ENCODE assay signal across 19 mouse cellular contexts in the genomic region with DNA sequence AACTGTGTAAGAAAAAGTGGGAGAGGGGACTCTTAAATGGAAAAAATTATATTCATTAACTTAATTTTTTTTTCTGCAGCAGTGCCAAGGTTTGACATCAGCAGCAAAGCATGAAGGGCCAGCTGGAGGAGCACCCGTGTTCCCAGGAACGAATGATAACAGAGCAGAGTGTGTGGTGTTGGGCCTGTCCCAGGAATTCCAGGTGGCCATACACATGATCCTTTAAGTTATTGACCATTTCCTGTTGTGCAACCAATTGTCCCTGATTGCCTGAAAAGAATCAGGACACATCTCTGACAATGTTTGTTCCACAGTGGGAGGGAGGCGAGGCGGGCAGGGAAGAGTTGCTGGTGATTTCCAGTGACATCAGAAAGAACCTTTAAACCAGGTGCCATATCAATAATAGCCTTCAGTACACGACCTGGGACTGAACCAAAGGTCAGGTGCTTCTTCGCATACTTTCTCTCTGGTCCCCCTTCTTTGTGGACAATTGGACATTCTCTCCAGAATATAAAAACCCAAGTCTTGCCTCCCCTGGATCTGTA.
DNase-seq lines count a peak whose midpoint lies in the region; ATAC-seq and TF ChIP-seq lines count a peak whose summit lies in the region.
"Had no signal": no experiment of that assay in that cellular context is flagged by ENCODE, and none has a peak within 500 bp of the region (broad histone marks: within the 10 kb centered on the region; RNA-seq: fewer than 3 reads in every experiment).

No protein-coding gene starts in this region.

- no peak overlapping the region for H3K9ac ChIP-seq in heart, embryonic 11.5 days (ENCODE audit: low read depth, low read length)
- no peak overlapping the region for H3K9ac ChIP-seq in liver, postnatal 0 days (replicated peaks)
- H3K9ac ChIP-seq in liver, embryonic 12.5 days = no peak overlapping the region
- H3K9ac ChIP-seq in heart, embryonic 15.5 days = no peak overlapping the region
- H3K9ac ChIP-seq: embryonic facial prominence, embryonic 13.5 days; forebrain, embryonic 12.5 days; hindbrain, embryonic 15.5 days had no signal

- no peak overlapping the region for H3K4me3 ChIP-seq in heart, embryonic 11.5 days (ENCODE audit: low read depth, low read length)
- no peak overlapping the region for H3K4me3 ChIP-seq in liver, postnatal 0 days (ENCODE audit: low read depth, low read length)
- H3K4me3 ChIP-seq in liver, embryonic 12.5 days = no peak overlapping the region
- no peak overlapping the region for H3K4me3 ChIP-seq in heart, embryonic 15.5 days
- no peak overlapping the region for H3K4me3 ChIP-seq in layer of hippocampus, adult 2 months
- H3K4me3 ChIP-seq: embryonic facial prominence, embryonic 13.5 days; forebrain, embryonic 12.5 days; hindbrain, embryonic 10.5 days; hindbrain, embryonic 15.5 days had no signal

- no peak overlapping the region for H3K4me2 ChIP-seq in heart, embryonic 11.5 days
- H3K4me2 ChIP-seq in liver, postnatal 0 days (ENCODE audit: low read depth, low read length) = no peak overlapping the region
- H3K4me2 ChIP-seq in liver, embryonic 12.5 days = no peak overlapping the region
- H3K4me2 ChIP-seq in heart, embryonic 15.5 days = no peak overlapping the region
- H3K4me2 ChIP-seq: embryonic facial prominence, embryonic 13.5 days; forebrain, embryonic 12.5 days; hindbrain, embryonic 15.5 days had no signal

- peak; percentile 48 to 52 for DNase-seq in heart, adult 18-20 months
- peak; percentile 42 for DNase-seq in liver, postnatal 0 days
- peak; percentile 36 for DNase-seq in MN1 (ENCODE audit: low spot score)
- DNase-seq in cerebellum, adult 8-10 months = no peak
- DNase-seq in layer of hippocampus, adult 2 months (ENCODE audit: low spot score in 2 of 2) = no peak
- DNase-seq: adrenal gland, adult 2 months; adrenal gland, postnatal 25 days; cerebellum, postnatal 14 days; gastrocnemius, postnatal 10 days; kidney, adult 2 months had no signal

- 69% methylated on average over 6 of the region's 6 CpGs for WGBS in heart, embryonic 11.5 days (ENCODE audit: insufficient replicate concordance)
- 58% methylated on average over 6 of the region's 6 CpGs for WGBS in liver, postnatal 0 days (ENCODE audit: insufficient replicate concordance)
- WGBS in liver, embryonic 12.5 days (ENCODE audit: insufficient replicate concordance) = 60% methylated on average over 6 of the region's 6 CpGs
- 58% methylated on average over 6 of the region's 6 CpGs for WGBS in heart, embryonic 15.5 days

- no peaks in the 10 kb centered on the region for H3K36me3 ChIP-seq in heart, embryonic 11.5 days (ENCODE audit: control insufficient read depth, insufficient read depth, low read length)
- H3K36me3 ChIP-seq in liver, postnatal 0 days (replicated peaks; ENCODE audit: insufficient read depth, low read length) = no peaks in the 10 kb centered on the region
- no peaks in the 10 kb centered on the region for H3K36me3 ChIP-seq in liver, embryonic 12.5 days
- H3K36me3 ChIP-seq in heart, embryonic 15.5 days = no peaks in the 10 kb centered on the region
- H3K36me3 ChIP-seq: embryonic facial prominence, embryonic 13.5 days; forebrain, embryonic 12.5 days; hindbrain, embryonic 10.5 days; hindbrain, embryonic 15.5 days had no signal

- H3K27ac ChIP-seq in heart, embryonic 11.5 days (ENCODE audit: low read depth, low read length) = no peak overlapping the region
- peak overlapping the region; percentile 66 for H3K27ac ChIP-seq in liver, postnatal 0 days (ENCODE audit: low read depth)
- H3K27ac ChIP-seq in liver, embryonic 12.5 days = no peak overlapping the region
- peak overlapping the region; percentile 1; the same call in 1 of the 2 replicates for H3K27ac ChIP-seq in heart, embryonic 15.5 days
- H3K27ac ChIP-seq in layer of hippocampus, adult 2 months = no peak overlapping the region
- H3K27ac ChIP-seq: embryonic facial prominence, embryonic 13.5 days; forebrain, embryonic 12.5 days; hindbrain, embryonic 10.5 days; hindbrain, embryonic 15.5 days had no signal

- H3K27me3 ChIP-seq in heart, embryonic 11.5 days (ENCODE audit: control insufficient read depth, insufficient read depth, low read length) = no peaks in the 10 kb centered on the region
- no peaks in the 10 kb centered on the region for H3K27me3 ChIP-seq in liver, postnatal 0 days (ENCODE audit: insufficient read depth, low read length)
- no peaks in the 10 kb centered on the region for H3K27me3 ChIP-seq in liver, embryonic 12.5 days (replicated peaks)
- no peaks in the 10 kb centered on the region for H3K27me3 ChIP-seq in heart, embryonic 15.5 days
- H3K27me3 ChIP-seq: embryonic facial prominence, embryonic 13.5 days; hindbrain, embryonic 15.5 days had no signal

- no peaks in the 10 kb centered on the region for H3K9me3 ChIP-seq in heart, embryonic 11.5 days (replicated peaks; ENCODE audit: control insufficient read depth, low read length)
- no peaks in the 10 kb centered on the region for H3K9me3 ChIP-seq in liver, postnatal 0 days (ENCODE audit: low read length)
- no peaks in the 10 kb centered on the region for H3K9me3 ChIP-seq in liver, embryonic 12.5 days (replicated peaks)
- H3K9me3 ChIP-seq in heart, embryonic 15.5 days (replicated peaks) = no peaks in the 10 kb centered on the region
- H3K9me3 ChIP-seq: embryonic facial prominence, embryonic 13.5 days; forebrain, embryonic 12.5 days; hindbrain, embryonic 10.5 days; hindbrain, embryonic 15.5 days had no signal

- TF ChIP-seq CTCF in liver, postnatal 0 days (IDR thresholded peaks at IDR 0.05; ENCODE audit: low read depth) = no peak
- no peak for TF ChIP-seq CTCF in layer of hippocampus, adult 2 months (conservative IDR thresholded peaks at IDR 0.05)

- no peak for ATAC-seq in heart, embryonic 11.5 days (replicated peaks; ENCODE audit: insufficient number of reproducible peaks, low FRiP score, low TSS enrichment)
- ATAC-seq in liver, postnatal 0 days = peak; percentile 98
- no peak for ATAC-seq in liver, embryonic 12.5 days
- ATAC-seq in heart, embryonic 15.5 days (replicated peaks; ENCODE audit: insufficient number of reproducible peaks, insufficient read depth, low FRiP score, low read depth) = no peak
- ATAC-seq: forebrain, embryonic 16.5 days; intestine, embryonic 16.5 days had no signal

- peaks cover 38% of the 10 kb centered on the region for H3K4me1 ChIP-seq in heart, embryonic 11.5 days (ENCODE audit: control insufficient read depth, insufficient read depth, low read length)
- no peaks in the 10 kb centered on the region for H3K4me1 ChIP-seq in liver, postnatal 0 days (ENCODE audit: insufficient read depth)
- H3K4me1 ChIP-seq in liver, embryonic 12.5 days = peaks cover under 1% of the 10 kb centered on the region; the same call in 1 of the 2 replicates
- H3K4me1 ChIP-seq in heart, embryonic 15.5 days (replicated peaks) = peaks cover 46% of the 10 kb centered on the region

- TF ChIP-seq EP300 in liver, postnatal 0 days (IDR thresholded peaks at IDR 0.05; ENCODE audit: low read depth) = peak; percentile 58

Comparison
In these comparisons a context has a peak if more than half of its experiments do, and no peak if none do; other contexts are left out.
1. H3K27ac ChIP-seq: peak in liver, postnatal 0 days (single experiment) and heart, embryonic 15.5 days (single experiment); none in heart, embryonic 11.5 days (single experiment), liver, embryonic 12.5 days (single experiment) and layer of hippocampus, adult 2 months (single experiment).
2. DNase-seq: peak in heart, adult 18-20 months (2 of 2), liver, postnatal 0 days (single experiment) and MN1 (single experiment); none in cerebellum, adult 8-10 months (single experiment) and layer of hippocampus, adult 2 months (0 of 2).